Mouse (Mus musculus) CD4-positive, CD25-positive, alpha-beta regulatory T cell (primary cell): ENCODE data around the gene Galnt2. TPM values are rescaled to one million over a fixed set of nuclear protein-coding genes. Genes with fewer than 3 reads are reported as not detected.

ENCODE experiments used
- polyA plus RNA-seq: library from polyadenylated mRNA; unstranded; fragments of 100-300 nt; shearing (Covaris generic); gene quantifications from one replicate; pipeline ENCODE4 v1.2.1, GENCODE M21; 2017

Gene Galnt2
- 61.6 TPM for polyA plus RNA-seq

GRCm38 (mm10) chr8:124231176-124231484, at the start of gene Galnt2:
Galnt2 (plus strand) TSS chr8:124231391.

Other genes with a start within 250 kb of the Galnt2 start
- gene Abcb10, start 248.3 kb upstream of the Galnt2 start, polyA plus RNA-seq, result 2.5 TPM
- gene Taf5l, start 210.0 kb upstream of the Galnt2 start, polyA plus RNA-seq, result 81.6 TPM
- 9.9 TPM for gene Urb2, start 209.9 kb upstream of the Galnt2 start, polyA plus RNA-seq
- gene Pgbd5, start 208.3 kb downstream of the Galnt2 start, polyA plus RNA-seq, result 0.14 TPM